Mouse (Mus musculus) layer of hippocampus, adult 11-12 months (tissue): ENCODE results near the gene Ankrd6.

Source experiments
- DNase-seq: peaks from one replicate; pipeline ENCODE4 v3.0.0; 2022; ENCODE audit warnings: low spot score

The Ankrd6 gene

GRCm38 (mm10) chr4:32860184-32860965 is 90.3 kb downstream of the Ankrd6 start:
- peak; percentile 64 for DNase-seq

DNA sequence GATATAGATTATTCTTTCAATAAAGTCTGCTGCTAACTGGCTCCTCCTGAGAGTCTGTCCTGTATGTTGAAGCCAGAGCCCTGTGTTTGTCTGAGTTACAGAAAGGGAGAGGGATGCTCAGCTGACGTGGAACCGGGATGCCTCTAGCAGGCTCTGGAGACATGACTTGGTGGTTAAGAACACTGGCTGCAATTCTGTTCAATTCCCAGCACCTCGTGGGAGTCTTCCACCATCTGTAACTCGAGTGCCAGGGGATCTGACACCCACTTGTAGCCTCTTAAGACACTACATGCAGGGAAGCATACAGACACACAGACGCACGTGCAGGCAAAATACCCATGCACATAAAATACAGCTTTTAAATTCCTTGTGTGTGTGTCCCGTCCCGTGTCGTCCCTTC is 95.1 kb downstream of the Ankrd6 start:
- no peak for DNase-seq

DNA sequence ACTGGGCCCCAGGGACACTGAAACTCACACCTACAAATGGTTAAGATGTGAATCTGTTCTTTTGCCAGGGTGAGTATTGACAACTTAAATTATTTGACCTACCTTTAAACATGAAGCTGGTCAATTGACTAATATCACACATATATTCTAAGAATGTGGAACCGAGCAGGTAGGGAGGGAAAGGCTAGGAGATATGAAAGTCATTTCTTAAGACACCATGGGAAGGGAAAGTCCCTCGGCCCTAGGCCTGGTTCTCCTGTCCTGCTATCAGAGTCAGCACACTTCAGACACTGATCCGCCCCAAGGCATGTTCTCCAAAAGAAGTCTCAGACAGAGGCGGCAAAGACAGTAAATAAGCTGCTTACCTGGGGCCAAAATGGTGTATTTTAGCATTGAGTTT is 95.7 kb downstream of the Ankrd6 start:
- DNase-seq = no peak

DNA sequence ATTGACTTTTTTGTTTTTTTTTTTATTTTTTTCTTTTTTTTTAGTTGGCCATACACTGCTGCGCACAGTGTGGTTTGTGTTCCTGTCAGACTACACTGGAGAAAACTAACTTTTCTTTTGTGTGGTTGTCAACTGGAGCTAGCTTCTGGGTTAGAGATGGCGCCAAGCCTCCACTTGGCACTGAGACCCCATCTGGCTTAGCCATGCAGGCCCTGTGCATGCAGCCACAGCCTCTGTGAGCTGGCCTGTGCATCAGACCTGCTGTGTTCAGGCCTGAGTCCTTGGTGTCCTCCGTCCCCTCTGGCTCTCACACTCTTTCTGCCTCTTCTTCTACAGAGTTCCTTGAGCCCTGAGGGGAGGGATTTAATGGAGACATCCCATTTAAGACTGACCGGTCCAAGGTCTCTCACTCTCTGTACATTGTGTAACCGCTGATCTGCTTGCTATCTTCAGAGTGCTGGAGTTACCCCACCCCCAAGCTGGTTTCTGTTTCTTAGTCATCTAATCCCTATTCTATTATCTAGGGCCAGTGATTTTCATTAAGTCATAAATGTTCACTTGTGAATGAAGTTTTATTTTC is 96.9 kb downstream of the Ankrd6 start:
- DNase-seq = no peak

- DNase-seq = no peak
Observed at GRCm38 (mm10) chr4:32852819-32853218, 97.8 kb downstream of the Ankrd6 start.

GRCm38 (mm10) chr4:32852294-32852693 is 98.3 kb downstream of the Ankrd6 start:
- no peak for DNase-seq

GRCm38 (mm10) chr4:32838401-32838800 is 112.2 kb downstream of the Ankrd6 start:
- no peak for DNase-seq

DNA sequence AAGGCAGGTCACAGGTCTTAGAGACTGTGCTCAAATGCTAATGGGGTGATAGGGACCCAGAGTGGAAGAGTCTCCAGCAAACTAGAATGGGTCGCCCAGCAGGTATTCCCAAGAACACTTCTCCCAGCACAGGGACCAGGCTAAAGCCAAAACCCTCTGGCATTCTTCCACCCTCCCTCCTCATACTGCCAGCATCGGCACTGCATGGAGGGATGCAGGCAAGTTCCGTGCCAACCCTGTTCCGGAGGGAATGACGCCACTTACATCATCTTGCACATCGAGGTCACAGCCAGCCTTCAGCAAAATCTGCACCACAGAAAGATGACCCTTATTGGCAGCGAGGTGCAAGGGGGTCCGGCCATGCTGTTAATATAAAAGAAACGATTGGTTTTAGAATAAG is 114.6 kb downstream of the Ankrd6 start:
- DNase-seq = no peak

- no peak for DNase-seq
Observed at GRCm38 (mm10) chr4:32834541-32834940, 116.1 kb downstream of the Ankrd6 start.

DNA sequence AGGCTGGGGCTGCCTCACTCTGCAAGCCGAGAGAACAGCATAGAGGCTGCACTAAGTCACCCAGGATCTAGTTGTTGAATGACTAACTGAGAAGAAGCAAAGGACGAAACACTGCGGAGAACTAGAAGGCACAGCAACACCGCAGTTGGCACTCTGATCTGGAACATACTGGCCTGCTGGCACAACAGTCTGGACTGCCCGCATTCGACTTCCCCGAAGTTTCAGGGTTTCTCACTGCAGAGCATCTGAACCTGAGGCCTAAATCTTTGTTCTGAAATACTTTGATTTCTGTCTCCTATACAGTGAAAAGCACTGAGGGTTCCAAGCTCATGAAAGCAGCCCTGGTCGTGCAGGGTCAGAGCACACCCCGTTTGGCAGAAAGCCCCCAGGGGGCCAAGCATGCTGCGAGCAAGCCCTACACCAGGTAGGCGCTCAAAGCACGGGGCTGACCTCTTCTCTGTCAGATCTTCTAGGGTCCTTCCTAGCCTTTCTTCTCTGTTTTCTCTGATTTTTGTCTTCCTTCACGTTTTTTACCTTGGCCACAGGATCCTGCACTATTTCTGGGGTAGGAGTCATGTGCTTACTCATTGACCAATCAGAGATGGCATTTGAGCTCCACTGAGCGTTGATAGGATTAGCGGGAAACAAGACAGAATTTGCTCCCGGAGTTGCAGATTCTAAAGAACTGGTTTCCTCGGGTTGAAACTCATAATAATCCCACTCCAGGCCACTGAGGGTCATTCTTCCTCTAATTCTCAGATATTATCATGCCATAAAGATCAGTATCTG is 117.0 kb downstream of the Ankrd6 start:
- DNase-seq = no peak

- no peak for DNase-seq
Observed at GRCm38 (mm10) chr4:32829316-32829715, 121.3 kb downstream of the Ankrd6 start.

- no peak for DNase-seq
Observed at GRCm38 (mm10) chr4:32828385-32829077, 122.1 kb downstream of the Ankrd6 start.

- DNase-seq = peak; percentile 24
Observed at GRCm38 (mm10) chr4:32826925-32827324, 123.7 kb downstream of the Ankrd6 start.

DNA sequence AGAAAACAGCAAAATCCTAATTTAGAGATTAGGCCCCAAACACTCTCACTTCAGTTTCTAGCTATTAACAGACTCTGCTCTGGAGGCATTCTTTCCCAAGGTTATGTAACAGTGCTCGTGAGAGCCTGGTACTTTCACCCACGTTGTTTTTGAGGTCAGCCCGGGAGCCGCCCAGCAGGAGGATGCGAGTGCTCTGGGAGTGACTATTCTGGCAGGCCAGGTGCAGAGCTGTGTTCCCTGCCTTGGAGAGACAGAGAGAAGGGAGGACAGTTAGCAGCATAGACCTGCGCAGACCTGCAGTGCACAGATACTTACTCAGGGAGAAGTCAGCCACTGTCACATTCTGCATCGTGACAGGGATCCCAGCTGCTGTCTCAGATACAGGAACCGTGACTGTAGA is 126.4 kb downstream of the Ankrd6 start:
- DNase-seq = no peak

DNA sequence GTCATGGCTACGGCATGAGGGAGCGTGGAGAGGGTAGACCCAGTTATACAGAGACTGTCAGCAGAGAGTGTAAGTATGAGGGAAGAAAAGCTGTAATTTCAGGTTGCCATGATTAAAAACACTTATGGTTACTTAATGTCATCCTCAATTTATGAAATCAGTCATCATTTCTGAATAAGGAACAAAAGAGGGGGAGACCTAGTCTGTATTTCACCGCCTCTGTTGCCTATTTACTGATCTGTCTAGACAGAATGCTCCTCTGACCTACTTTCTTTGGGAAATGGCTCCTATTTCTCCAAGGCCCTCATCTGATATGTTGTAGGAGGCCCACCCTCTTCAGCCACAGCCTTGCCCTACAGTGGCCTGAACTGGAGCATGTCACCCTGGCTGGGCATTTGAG is 130.0 kb downstream of the Ankrd6 start:
- DNase-seq = no peak

DNA sequence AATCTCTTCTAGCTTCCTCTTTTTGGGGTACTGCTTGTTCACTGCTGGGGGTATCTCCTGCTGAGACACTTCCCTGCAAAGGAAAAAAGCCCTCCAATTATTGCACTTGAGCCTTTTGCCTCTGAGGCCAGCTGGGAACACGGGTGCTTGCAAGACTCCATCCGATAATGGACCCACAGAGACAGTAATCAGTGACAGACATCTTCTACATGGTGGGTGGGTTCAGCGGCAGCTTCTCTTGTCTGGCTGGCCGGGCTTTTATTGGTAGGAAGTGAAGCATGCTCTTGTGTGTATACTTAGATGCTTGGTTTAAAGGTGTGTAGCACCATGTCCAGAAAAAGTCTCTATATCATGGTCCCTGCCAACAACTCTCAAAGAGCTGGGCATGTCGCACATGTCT is 133.2 kb downstream of the Ankrd6 start:
- no peak for DNase-seq

- DNase-seq = no peak
Observed at GRCm38 (mm10) chr4:32800577-32801170, 150.0 kb downstream of the Ankrd6 start.

DNA sequence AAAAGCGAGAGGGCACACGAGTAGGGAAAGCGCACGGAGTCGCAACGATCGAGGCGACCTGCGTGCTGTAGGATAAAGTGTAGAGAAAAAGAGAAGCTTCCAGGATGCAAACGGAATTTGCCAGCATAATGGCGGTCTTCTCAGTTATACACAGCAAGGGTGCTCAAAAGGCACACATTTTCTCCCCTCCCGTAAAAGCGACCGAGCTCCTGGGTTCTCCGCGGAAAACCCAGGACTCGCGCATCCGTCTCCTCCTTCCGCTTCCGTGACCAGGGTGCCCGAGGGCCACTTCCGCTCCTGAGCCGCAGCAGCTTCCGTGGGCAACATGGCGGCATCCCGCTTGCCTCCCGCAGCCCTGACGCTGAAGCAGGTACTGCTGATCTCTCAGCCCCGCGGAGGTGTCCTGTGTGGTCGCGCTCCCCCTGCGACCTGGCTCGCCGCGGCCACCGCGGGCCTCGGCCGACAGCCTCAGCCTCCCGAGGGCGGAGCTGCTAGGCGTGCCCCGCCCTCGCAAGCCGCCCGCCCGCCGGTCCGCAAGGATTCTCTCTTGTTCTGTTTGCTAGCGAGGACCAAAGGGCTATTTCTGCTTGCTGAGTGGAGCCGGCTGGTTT is 150.6 kb downstream of the Ankrd6 start, which contains the start of gene Lyrm2:
Lyrm2 (plus strand) TSS at position 288 of the 611 bp plus-strand sequence.
- DNase-seq = peak; percentile 78

DNA sequence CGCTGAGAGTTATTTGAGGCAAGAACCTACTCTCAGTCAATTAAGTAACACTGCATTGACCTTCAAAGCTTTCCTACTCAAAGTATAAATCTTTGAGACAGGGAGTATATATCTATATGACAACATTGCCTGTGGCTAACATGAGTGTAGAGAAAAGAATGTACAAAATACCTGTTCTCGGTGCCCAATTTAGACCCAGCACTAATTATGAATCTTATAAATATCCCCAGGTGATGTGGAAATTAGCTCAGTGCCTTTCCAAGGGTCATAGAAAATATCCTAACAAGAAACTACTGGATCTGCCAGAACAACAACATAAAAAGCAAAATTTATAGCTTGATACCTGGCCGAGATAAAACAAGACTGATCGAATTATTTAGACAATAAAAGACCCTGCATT is 151.7 kb downstream of the Ankrd6 start:
- no peak for DNase-seq

DNA sequence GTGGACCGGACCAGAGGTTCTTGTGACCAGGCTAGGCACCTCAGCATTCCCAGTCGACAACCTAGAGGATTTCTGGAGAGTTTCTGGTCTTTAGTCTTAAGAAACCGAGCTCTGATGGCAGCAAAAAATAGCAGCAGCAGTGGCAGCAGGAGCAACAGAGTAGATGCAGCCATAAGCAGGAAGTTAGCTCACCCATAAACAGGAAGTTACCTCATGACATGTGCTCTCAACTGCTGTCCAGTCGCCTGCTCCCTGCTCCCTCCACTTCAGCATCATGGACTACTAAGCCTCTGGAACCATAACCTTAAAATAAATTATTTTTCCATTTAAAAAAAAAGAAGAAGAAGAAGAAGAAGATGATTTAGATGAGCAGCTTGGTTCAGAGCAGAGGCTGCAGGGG is 161.6 kb downstream of the Ankrd6 start:
- DNase-seq = no peak

DNA sequence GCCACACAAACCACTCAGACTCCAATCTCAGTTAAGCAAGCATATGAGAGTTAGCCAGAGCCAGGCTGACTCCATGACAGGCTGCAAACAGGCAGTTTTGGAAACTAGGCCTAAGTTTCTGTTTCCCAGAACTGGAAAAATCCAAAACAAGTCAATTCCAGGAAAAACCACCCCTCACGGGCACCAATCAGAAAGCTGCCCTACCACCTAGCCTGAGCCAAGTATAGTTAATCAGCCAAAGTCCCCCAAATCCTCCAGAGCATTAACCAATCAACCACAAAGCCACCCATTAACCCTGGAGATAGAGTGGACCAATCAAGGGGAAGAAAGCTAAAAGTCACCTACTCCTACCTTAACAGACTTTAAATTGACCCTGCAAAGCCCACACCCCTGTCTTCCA is 163.5 kb downstream of the Ankrd6 start:
- no peak for DNase-seq

DNA sequence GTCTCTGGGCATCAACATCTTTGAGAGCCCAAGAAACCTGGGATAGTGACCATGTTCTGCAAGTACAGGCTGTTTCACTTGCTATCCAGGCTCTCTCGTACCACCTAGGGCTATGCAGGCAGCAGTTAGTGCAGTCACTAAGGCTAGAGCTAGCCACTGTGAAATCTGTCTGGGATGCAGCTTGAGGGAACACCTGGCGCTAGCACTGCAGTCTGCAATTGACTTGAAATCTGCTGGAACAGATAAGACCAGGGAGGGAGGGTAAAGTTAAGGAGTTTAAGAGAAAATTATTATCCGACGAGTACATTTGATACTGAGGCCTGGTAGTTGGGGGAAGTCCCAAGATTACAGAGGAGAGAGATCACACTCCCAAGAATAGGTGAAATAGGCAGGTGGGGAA is 170.6 kb downstream of the Ankrd6 start:
- DNase-seq = no peak
